Mouse (Mus musculus): ENCODE measurements around the gene Car15. TPM values are rescaled to one million over a fixed set of nuclear protein-coding genes. Genes with fewer than 3 reads are reported as not detected.

The Car15 gene
- polyA plus RNA-seq, 1 experiment from 2014 or later: 2.7 TPM

GRCm38 (mm10) chr16:17843701-17844365 is 5.7 kb upstream of the Car15 start:
- H3K4me2 ChIP-seq (replicated peaks; ENCODE audit: low read depth, low read length): no peak overlapping the region
- no peak for ATAC-seq (ENCODE audit: low FRiP score, low TSS enrichment)
- 91% methylated on average over 10 of the region's 10 CpGs for WGBS
- no peak overlapping the region for H3K27ac ChIP-seq (ENCODE audit: low read depth, low read length)
- no peak overlapping the region for H3K4me3 ChIP-seq (ENCODE audit: low read length)
- peaks cover 79% of the 10 kb centered on the region for H3K36me3 ChIP-seq (ENCODE audit: control insufficient read depth, insufficient read depth, low read length)
- H3K27me3 ChIP-seq (ENCODE audit: control insufficient read depth, insufficient read depth, low read length): no peaks in the 10 kb centered on the region
- H3K9ac ChIP-seq (ENCODE audit: low read depth, low read length): no peak overlapping the region
- no peaks in the 10 kb centered on the region for H3K9me3 ChIP-seq (ENCODE audit: control insufficient read depth, low read length)
- no peaks in the 10 kb centered on the region for H3K4me1 ChIP-seq (ENCODE audit: control insufficient read depth, insufficient read depth, low read length)

GRCm38 (mm10) chr16:17842437-17842836 is 4.3 kb upstream of the Car15 start:
- 88% methylated on average over 7 of the region's 7 CpGs for WGBS

GRCm38 (mm10) chr16:17839976-17840375 is 1.8 kb upstream of the Car15 start:
- no peak for ATAC-seq (ENCODE audit: low FRiP score, low TSS enrichment)
- WGBS: 86% methylated on average over 4 of the region's 4 CpGs

More at GRCm38 (mm10) chr16:17842437-17842836, 4.3 kb upstream of the Car15 start:
- Histone ChIP-seq H3K9me3 (ENCODE audit: control insufficient read depth, low read length) (no peaks in the 10 kb centered on the region), H3K4me3 (ENCODE audit: low read length) (no peak overlapping the region), H3K9ac (ENCODE audit: low read depth, low read length) (no peak overlapping the region), H3K4me1 (ENCODE audit: control insufficient read depth, insufficient read depth, low read length) (no peaks in the 10 kb centered on the region), H3K4me2 (replicated peaks; ENCODE audit: low read depth, low read length) (no peak overlapping the region), H3K36me3 (ENCODE audit: control insufficient read depth, insufficient read depth, low read length) (peaks cover 66% of the 10 kb centered on the region), H3K27me3 (ENCODE audit: control insufficient read depth, insufficient read depth, low read length) (no peaks in the 10 kb centered on the region), H3K27ac (ENCODE audit: low read depth, low read length) (no peak overlapping the region)
- ATAC-seq (ENCODE audit: low FRiP score, low TSS enrichment): no peak

GRCm38 (mm10) chr16:17835481-17835880 is 2.7 kb downstream of the Car15 start:
- ATAC-seq (ENCODE audit: low FRiP score, low TSS enrichment): no peak
- no peaks in the 10 kb centered on the region for H3K4me1 ChIP-seq (ENCODE audit: control insufficient read depth, insufficient read depth, low read length)
- peaks cover 63% of the 10 kb centered on the region for H3K27me3 ChIP-seq (ENCODE audit: control insufficient read depth, insufficient read depth, low read length)
- no peaks in the 10 kb centered on the region for H3K9me3 ChIP-seq (ENCODE audit: control insufficient read depth, low read length)
- 53% methylated on average over 13 of the region's 13 CpGs for WGBS
- no peak overlapping the region for H3K4me3 ChIP-seq (ENCODE audit: low read length)
- no peak overlapping the region for H3K4me2 ChIP-seq (replicated peaks; ENCODE audit: low read depth, low read length)
- no peak overlapping the region for H3K9ac ChIP-seq (ENCODE audit: low read depth, low read length)
- no peaks in the 10 kb centered on the region for H3K36me3 ChIP-seq (ENCODE audit: control insufficient read depth, insufficient read depth, low read length)
- H3K27ac ChIP-seq (ENCODE audit: low read depth, low read length): no peak overlapping the region

More at GRCm38 (mm10) chr16:17839976-17840375, 1.8 kb upstream of the Car15 start:
- no peaks in the 10 kb centered on the region for H3K4me1 ChIP-seq (ENCODE audit: control insufficient read depth, insufficient read depth, low read length)
- H3K4me3 ChIP-seq (ENCODE audit: low read length): no peak overlapping the region
- peaks cover 43% of the 10 kb centered on the region for H3K36me3 ChIP-seq (ENCODE audit: control insufficient read depth, insufficient read depth, low read length)
- H3K4me2 ChIP-seq (replicated peaks; ENCODE audit: low read depth, low read length): no peak overlapping the region
- no peaks in the 10 kb centered on the region for H3K9me3 ChIP-seq (ENCODE audit: control insufficient read depth, low read length)
- peaks cover 18% of the 10 kb centered on the region for H3K27me3 ChIP-seq (ENCODE audit: control insufficient read depth, insufficient read depth, low read length)
- no peak overlapping the region for H3K27ac ChIP-seq (ENCODE audit: low read depth, low read length)
- no peak overlapping the region for H3K9ac ChIP-seq (ENCODE audit: low read depth, low read length)

- no peaks in the 10 kb centered on the region for H3K9me3 ChIP-seq (ENCODE audit: control insufficient read depth, low read length)
- no peak overlapping the region for H3K9ac ChIP-seq (ENCODE audit: low read depth, low read length)
- H3K4me3 ChIP-seq (ENCODE audit: low read length): peak overlapping the region; percentile 49
- no peaks in the 10 kb centered on the region for H3K4me1 ChIP-seq (ENCODE audit: control insufficient read depth, insufficient read depth, low read length)
- ATAC-seq (ENCODE audit: low FRiP score, low TSS enrichment): no peak
- H3K36me3 ChIP-seq (ENCODE audit: control insufficient read depth, insufficient read depth, low read length): no peaks in the 10 kb centered on the region
- H3K27ac ChIP-seq (ENCODE audit: low read depth, low read length): no peak overlapping the region
- peak overlapping the region; percentile 100 for H3K4me2 ChIP-seq (replicated peaks; ENCODE audit: low read depth, low read length)
- WGBS: 53% methylated on average over 7 of the region's 7 CpGs
- peaks cover 68% of the 10 kb centered on the region for H3K27me3 ChIP-seq (ENCODE audit: control insufficient read depth, insufficient read depth, low read length)
Measured at GRCm38 (mm10) chr16:17834543-17834942, 3.6 kb downstream of the Car15 start.

- 0 out of 2 replicates have a peak, but pooled peaks have one; percentile 21 for ATAC-seq (ENCODE audit: low FRiP score, low TSS enrichment)
- Histone ChIP-seq H3K4me2 (replicated peaks; ENCODE audit: low read depth, low read length) (peak overlapping the region; percentile 100), H3K36me3 (ENCODE audit: control insufficient read depth, insufficient read depth, low read length) (no peaks in the 10 kb centered on the region), H3K4me3 (ENCODE audit: low read length) (peak overlapping the region; percentile 49), H3K4me1 (ENCODE audit: control insufficient read depth, insufficient read depth, low read length) (no peaks in the 10 kb centered on the region), H3K9ac (ENCODE audit: low read depth, low read length) (peak overlapping the region; percentile 61), H3K27ac (ENCODE audit: low read depth, low read length) (no peak overlapping the region), H3K9me3 (ENCODE audit: control insufficient read depth, low read length) (no peaks in the 10 kb centered on the region), H3K27me3 (ENCODE audit: control insufficient read depth, insufficient read depth, low read length) (peaks cover 68% of the 10 kb centered on the region)
- 1% methylated on average over 55 of the region's 103 CpGs for WGBS
Measured at GRCm38 (mm10) chr16:17833681-17834399, 4.3 kb downstream of the Car15 start.

GRCm38 (mm10) chr16:17833321-17833680 is 4.9 kb downstream of the Car15 start:
- H3K4me2 ChIP-seq (replicated peaks; ENCODE audit: low read depth, low read length): peak overlapping the region; percentile 100
- H3K27ac ChIP-seq (ENCODE audit: low read depth, low read length): no peak overlapping the region
- H3K4me1 ChIP-seq (ENCODE audit: control insufficient read depth, insufficient read depth, low read length): no peaks in the 10 kb centered on the region
- peak overlapping the region; percentile 61 for H3K9ac ChIP-seq (ENCODE audit: low read depth, low read length)
- H3K36me3 ChIP-seq (ENCODE audit: control insufficient read depth, insufficient read depth, low read length): no peaks in the 10 kb centered on the region
- H3K27me3 ChIP-seq (ENCODE audit: control insufficient read depth, insufficient read depth, low read length): peaks cover 68% of the 10 kb centered on the region
- ATAC-seq (ENCODE audit: low FRiP score, low TSS enrichment): peak; percentile 30; the same call in 1 of the 2 replicates
- WGBS: 1% methylated on average over 20 of the region's 37 CpGs
- no peaks in the 10 kb centered on the region for H3K9me3 ChIP-seq (ENCODE audit: control insufficient read depth, low read length)
- H3K4me3 ChIP-seq (ENCODE audit: low read length): peak overlapping the region; percentile 49

- 27% methylated on average over 7 of the region's 7 CpGs for WGBS
- Histone ChIP-seq H3K4me2 (replicated peaks; ENCODE audit: low read depth, low read length) (peak within 1 kb of the TSS; percentile 100), H3K4me1 (ENCODE audit: control insufficient read depth, insufficient read depth, low read length) (no peaks in the 10 kb centered on the region), H3K4me3 (ENCODE audit: low read length) (peak within 1 kb of the TSS; percentile 49), H3K9me3 (ENCODE audit: control insufficient read depth, low read length) (no peaks in the 10 kb centered on the region), H3K9ac (ENCODE audit: low read depth, low read length) (peak within 1 kb of the TSS; percentile 61), H3K27me3 (ENCODE audit: control insufficient read depth, insufficient read depth, low read length) (peaks cover 68% of the 10 kb centered on the region), H3K27ac (ENCODE audit: low read depth, low read length) (no peak within 1 kb of the TSS), H3K36me3 (ENCODE audit: control insufficient read depth, insufficient read depth, low read length) (no peaks in the 10 kb centered on the region)
- ATAC-seq (ENCODE audit: low FRiP score, low TSS enrichment): no peak
Measured at GRCm38 (mm10) chr16:17832821-17833220, 5.3 kb downstream of the Car15 start, which contains the start of gene B830017H08Rik. Gene B830017H08Rik, plus strand, starts transcription at chr16:17833121.

GRCm38 (mm10) chr16:17831781-17832180 is 6.4 kb downstream of the Car15 start:
- Histone ChIP-seq H3K36me3 (ENCODE audit: control insufficient read depth, insufficient read depth, low read length) (no peaks in the 10 kb centered on the region), H3K9me3 (ENCODE audit: control insufficient read depth, low read length) (no peaks in the 10 kb centered on the region), H3K4me1 (ENCODE audit: control insufficient read depth, insufficient read depth, low read length) (no peaks in the 10 kb centered on the region), H3K4me3 (ENCODE audit: low read length) (no peak overlapping the region), H3K9ac (ENCODE audit: low read depth, low read length) (no peak overlapping the region), H3K4me2 (replicated peaks; ENCODE audit: low read depth, low read length) (no peak overlapping the region), H3K27me3 (ENCODE audit: control insufficient read depth, insufficient read depth, low read length) (peaks cover 68% of the 10 kb centered on the region), H3K27ac (ENCODE audit: low read depth, low read length) (no peak overlapping the region)
- 13% methylated on average over 11 of the region's 11 CpGs for WGBS
- ATAC-seq (ENCODE audit: low FRiP score, low TSS enrichment): no peak
